Mouse (Mus musculus) liver, embryonic 14.5 days (tissue): Measurements from ENCODE around the gene Rmi2. TPM values are rescaled to one million over a fixed set of nuclear protein-coding genes. Genes with fewer than 3 reads are reported as not detected.

Experiments
- ATAC-seq: fragments of 200-750 bp; cut with Nextera tagmentation; 2 replicates; pipeline ENCODE4 v1.8.0; 2017; ENCODE audit warnings: moderate number of reproducible peaks, mild to moderate bottlenecking, moderate library complexity; ENCODE audit not compliant: insufficient read depth
- DNase-seq, 3 experiments: peaks; one replicate each; pipeline ENCODE4 v3.0.0-alpha.2; 2012 to 2013; ENCODE audit warnings: low read depth in 3 of 3, low spot score in 3 of 3
- H3K27ac ChIP-seq: fragments of 300-500 bp; sonication (generic); 2 replicates; pipeline ENCODE4 v1.5.1; 2014; ENCODE audit warnings: moderate library complexity, mild to moderate bottlenecking, control low read depth, inconsistent platforms
- H3K27me3 ChIP-seq: fragments of 300-500 bp; sonication (generic); 2 replicates; pipeline ENCODE4 v1.6.1; 2014; ENCODE audit warnings: mild to moderate bottlenecking, low read length, moderate library complexity; ENCODE audit not compliant: control insufficient read depth, insufficient read depth
- H3K36me3 ChIP-seq: fragments of 300-500 bp; sonication (generic); replicated peaks from 2 replicates; pipeline ENCODE4 v1.6.1; 2014; ENCODE audit warnings: low read depth; ENCODE audit not compliant: control insufficient read depth, insufficient read depth
- H3K4me1 ChIP-seq, 2 experiments: fragments of 200-500 bp in 1 of 2; fragments of 300-500 bp in 1 of 2; sonication (generic) in 1 of 2; replicated peaks; 2 replicates each; pipeline ENCODE4 v1.6.1; 2012 to 2014; ENCODE audit warnings: antibody characterized with exemption in 1 of 2, inconsistent platforms in 1 of 2, low read length in 1 of 2; ENCODE audit not compliant: control insufficient read depth in 2 of 2, insufficient read depth in 2 of 2
- H3K4me2 ChIP-seq: fragments of 300-500 bp; sonication (generic); 2 replicates; pipeline ENCODE4 v1.6.1; 2014; ENCODE audit warnings: low read depth, mild to moderate bottlenecking, control low read depth, moderate library complexity
- H3K4me3 ChIP-seq, 2 experiments: fragments of 200-500 bp in 1 of 2; fragments of 300-500 bp in 1 of 2; sonication (generic) in 1 of 2; 2 replicates each; pipeline ENCODE4 v1.5.1; 2012 to 2014; ENCODE audit warnings: low read depth in 2 of 2, low read length in 2 of 2, mild to moderate bottlenecking in 2 of 2, control low read depth in 1 of 2, inconsistent platforms in 1 of 2, moderate library complexity in 1 of 2; ENCODE audit not compliant: insufficient read depth in 1 of 2
- H3K9ac ChIP-seq: fragments of 300-500 bp; sonication (generic); replicated peaks from 2 replicates; pipeline ENCODE4 v1.6.1; 2014; ENCODE audit warnings: mild to moderate bottlenecking, control low read depth, moderate library complexity
- H3K9me3 ChIP-seq: fragments of 300-500 bp; sonication (generic); 2 replicates; pipeline ENCODE4 v1.6.1; 2016; ENCODE audit warnings: low read length, mixed read lengths; ENCODE audit not compliant: control insufficient read depth
- CTCF ChIP-seq: IDR thresholded peaks from 2 replicates; pipeline ENCODE4 v1.5.1; 2016; ENCODE audit warnings: antibody characterized with exemption, low read depth, control low read depth
- EP300 ChIP-seq: IDR thresholded peaks from 2 replicates; pipeline ENCODE4 v1.6.1; 2016; ENCODE audit warnings: antibody characterized with exemption, low read depth
- whole genome bisulfite sequencing: fragments of 180-500 bp; shearing (Covaris S2); extraction: QIAGEN DNeasy Blood & Tissue Kit; methylation state at CpG from one replicate; pipeline ENCODE4 v1.1.7; 2014; ENCODE audit not compliant: insufficient replicate concordance; 5-methylcytosine and 5-hydroxymethylcytosine counted together
- polyA plus RNA-seq, 2 experiments: library from polyadenylated mRNA; depleted of rRNA in 1 of 2; stranded (reverse) in 1 of 2; unstranded in 1 of 2; fragments of >200 nt; fragmentation: Nextera tagmentation in 1 of 2; extraction: Ambion mirVana in 1 of 2; gene quantifications; 2 replicates each; pipeline versions ENCODE4 v1.2.1 to v1.2.3; 2012 to 2014

The Rmi2 gene
- polyA plus RNA-seq, 2 experiments: 1.3 to 2.9 TPM

DNA sequence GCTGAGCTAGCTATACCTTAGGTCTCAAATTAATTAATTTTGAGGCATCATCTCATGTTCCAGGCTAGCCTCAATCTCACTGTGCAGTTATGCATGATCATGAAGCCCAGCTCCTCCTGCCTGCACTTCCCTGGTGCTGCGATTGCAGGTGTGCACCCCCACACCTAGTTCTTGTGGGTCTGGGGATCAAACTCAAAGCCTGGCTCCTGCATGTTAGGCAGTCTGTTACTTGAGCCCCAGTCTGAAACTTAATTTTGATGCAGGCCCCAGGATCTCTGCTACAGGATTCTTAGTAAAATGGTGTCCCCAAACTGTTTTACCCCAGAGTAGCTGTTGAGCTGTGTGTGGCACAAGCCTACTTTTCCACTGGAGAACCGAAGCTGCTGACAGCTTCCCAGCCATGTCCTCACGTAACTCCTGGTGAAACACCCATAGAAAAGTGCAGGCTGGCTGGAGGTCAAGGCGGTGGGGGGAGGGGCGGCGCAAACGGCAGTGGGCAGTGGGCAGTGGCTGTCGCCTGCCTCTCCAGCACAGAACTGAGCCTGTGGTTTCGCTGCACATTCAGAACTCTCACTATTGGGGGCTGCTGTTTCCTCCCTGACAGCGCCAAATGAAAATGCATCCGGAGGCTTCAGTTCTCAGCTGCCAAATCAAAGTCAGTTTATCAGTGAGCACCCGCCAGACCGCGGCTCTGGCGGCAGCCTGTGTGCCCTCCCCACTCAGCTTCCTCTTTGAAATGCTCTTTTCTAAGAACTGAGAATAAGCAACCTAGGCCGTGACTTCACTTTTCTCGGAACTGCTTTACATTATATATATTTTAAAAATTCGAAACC is 8.8 kb downstream of the Rmi2 start:
- Histone ChIP-seq H3K4me3 (peak overlapping the region in 1 of 2 experiments; percentile 16; a peak in 1 of 4 replicates), H3K36me3 (no peaks in the 10 kb centered on the region), H3K9ac (no peak overlapping the region), H3K4me2 (peak overlapping the region; percentile 47), H3K27me3 (no peaks in the 10 kb centered on the region), H3K27ac (no peak overlapping the region), H3K9me3 (no peaks in the 10 kb centered on the region), H3K4me1 (peaks cover 0 to 13% of the 10 kb centered on the region in 2 experiments; a peak in 3 of 4 replicates)
- ATAC-seq: peak; percentile 23; the same call in 1 of the 2 replicates
- peak in 2 of 3 experiments; percentile 14 to 20 for DNase-seq
- WGBS: 5% methylated on average over 18 of the region's 18 CpGs
- TF ChIP-seq CTCF: no peak
- no peak for TF ChIP-seq EP300

DNA sequence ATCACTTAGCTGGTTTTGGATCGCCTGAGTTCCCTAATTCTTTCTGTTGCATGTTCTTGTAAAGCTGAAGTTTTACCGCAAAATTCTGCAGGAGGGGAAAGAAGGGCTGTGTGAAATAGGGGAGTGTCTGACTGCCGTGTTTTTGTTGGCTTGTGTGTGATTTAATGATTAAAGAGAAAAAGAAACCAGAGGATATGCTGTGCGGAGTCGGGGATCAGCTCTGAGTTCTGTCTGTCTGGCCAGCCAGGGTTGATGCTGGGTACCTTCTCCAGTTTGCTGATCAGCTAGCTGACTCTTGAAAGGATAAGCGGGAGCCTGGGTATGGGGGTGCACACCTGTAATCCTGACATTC is 9.4 kb downstream of the Rmi2 start:
- ATAC-seq (no peak), DNase-seq (no peak)
- WGBS: 16% methylated on average over 6 of the region's 6 CpGs
- Histone ChIP-seq H3K36me3 (no peaks in the 10 kb centered on the region), H3K4me1 (peaks cover 0 to 11% of the 10 kb centered on the region in 2 experiments; a peak in 3 of 4 replicates), H3K4me2 (peak overlapping the region; percentile 47), H3K27me3 (no peaks in the 10 kb centered on the region), H3K9ac (no peak overlapping the region), H3K4me3 (no peak overlapping the region), H3K27ac (no peak overlapping the region), H3K9me3 (no peaks in the 10 kb centered on the region)
- no peak for TF ChIP-seq EP300
- no peak for TF ChIP-seq CTCF

DNA sequence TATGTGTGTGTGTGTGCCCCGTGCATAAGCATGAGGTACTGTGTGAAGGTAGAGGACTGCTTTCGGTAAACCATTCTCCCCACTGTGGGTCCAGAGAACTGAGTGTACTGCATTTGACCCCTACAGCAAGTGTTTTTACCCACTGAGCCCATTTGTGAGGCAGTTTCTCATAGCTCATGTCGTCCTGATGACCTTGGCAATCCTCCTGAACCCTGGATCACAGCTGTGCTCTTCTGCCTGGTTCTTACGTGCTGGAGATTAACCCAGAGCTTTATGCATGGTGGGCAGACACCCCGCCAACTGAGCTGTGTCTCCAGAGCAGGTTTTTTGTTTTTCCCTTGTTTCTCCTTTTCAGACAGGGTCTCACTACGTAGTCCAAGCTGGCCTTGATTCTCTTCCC is 11.1 kb downstream of the Rmi2 start:
- TF ChIP-seq CTCF: no peak
- no peak for TF ChIP-seq EP300
- Histone ChIP-seq H3K36me3 (no peaks in the 10 kb centered on the region), H3K4me2 (no peak overlapping the region), H3K4me1 (peaks cover 0 to 11% of the 10 kb centered on the region in 2 experiments; a peak in 3 of 4 replicates), H3K27me3 (no peaks in the 10 kb centered on the region), H3K27ac (no peak overlapping the region), H3K9me3 (no peaks in the 10 kb centered on the region), H3K9ac (no peak overlapping the region), H3K4me3 (no peak overlapping the region)
- DNase-seq: no peak
- ATAC-seq: no peak
- 67% methylated on average over 6 of the region's 6 CpGs for WGBS

DNA sequence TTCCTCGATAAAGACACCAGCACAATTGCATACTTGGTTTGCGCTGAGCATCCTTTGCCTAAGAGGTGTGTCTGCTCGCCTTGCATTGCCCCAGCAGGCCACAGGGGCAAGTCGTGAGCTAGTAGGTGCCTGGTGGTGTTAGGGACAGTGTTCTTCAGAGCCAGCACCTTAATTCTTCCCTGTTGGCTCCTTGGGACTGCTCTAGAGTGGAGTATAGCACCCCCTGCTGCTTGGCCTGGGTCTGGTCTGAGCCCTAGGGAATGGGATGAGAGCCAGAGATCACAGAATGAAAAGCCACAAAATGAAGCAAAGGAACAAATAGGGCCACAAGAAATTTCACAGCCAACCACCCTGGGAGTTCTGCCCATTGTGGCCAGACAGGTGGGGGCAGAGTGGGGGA is 11.6 kb downstream of the Rmi2 start:
- DNase-seq (no peak), ATAC-seq (no peak)
- Histone ChIP-seq H3K27me3 (no peaks in the 10 kb centered on the region), H3K9ac (no peak overlapping the region), H3K36me3 (no peaks in the 10 kb centered on the region), H3K9me3 (no peaks in the 10 kb centered on the region), H3K4me1 (peaks cover 0 to 11% of the 10 kb centered on the region in 2 experiments; a peak in 3 of 4 replicates), H3K27ac (no peak overlapping the region), H3K4me2 (no peak overlapping the region), H3K4me3 (no peak overlapping the region)
- 50% methylated on average over 4 of the region's 4 CpGs for WGBS
- TF ChIP-seq EP300: no peak
- peak; percentile 73 for TF ChIP-seq CTCF

DNA sequence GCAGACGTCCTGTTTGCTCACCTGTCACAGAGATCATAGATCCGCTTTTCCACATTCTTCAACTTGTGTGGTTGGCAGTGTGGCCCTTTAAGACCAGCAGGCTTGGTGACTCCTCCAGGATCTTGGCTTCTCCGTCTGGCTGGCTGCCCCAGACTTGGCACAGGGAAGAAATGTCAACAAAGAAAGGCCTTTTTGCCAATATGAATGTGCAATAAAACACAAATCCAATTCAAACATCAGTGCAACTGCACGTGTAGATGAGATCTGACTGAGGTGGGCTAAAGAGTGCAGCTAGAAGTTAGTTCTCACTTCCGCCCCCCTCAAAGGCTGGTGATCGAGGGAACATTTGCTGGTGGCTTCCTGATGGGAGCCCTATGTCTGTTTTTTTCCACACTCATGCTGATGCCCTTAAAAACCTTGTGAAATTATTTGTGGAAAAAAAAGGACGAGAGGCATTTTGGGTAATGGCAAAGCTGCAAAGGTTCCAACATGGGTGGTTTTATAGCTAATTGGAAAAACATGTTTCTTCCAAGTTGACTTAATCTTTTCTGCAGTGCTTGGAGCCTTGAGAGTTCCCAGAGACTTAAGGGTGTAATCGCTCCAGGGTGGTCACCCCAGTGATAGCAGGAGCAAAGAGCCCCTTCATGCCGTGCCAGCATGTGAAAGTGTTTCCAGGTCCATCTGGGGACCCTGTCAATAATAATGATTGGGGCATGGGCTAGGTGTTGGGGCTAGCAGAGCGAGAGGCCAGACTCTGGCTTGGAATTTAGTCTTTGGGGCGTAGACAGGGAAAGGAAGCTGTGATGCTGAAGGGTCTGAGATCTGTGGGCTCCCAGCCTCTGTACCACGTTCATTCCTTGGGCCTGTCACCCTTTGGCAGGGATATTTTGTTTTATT is 15.4 kb downstream of the Rmi2 start:
- H3K36me3 ChIP-seq: no peaks in the 10 kb centered on the region
- TF ChIP-seq CTCF: no peak
- no peak for TF ChIP-seq EP300
- H3K9ac ChIP-seq: no peak overlapping the region
- H3K4me3 ChIP-seq: no peak overlapping the region
- WGBS: 56% methylated on average over 12 of the region's 12 CpGs
- H3K27ac ChIP-seq: no peak overlapping the region
- no peak for ATAC-seq
- no peaks in the 10 kb centered on the region for H3K9me3 ChIP-seq
- H3K4me1 ChIP-seq: 0 out of 4 replicates have a peak, but pooled peaks cover 0 to 2% of the 10 kb centered on the region in 2 experiments
- H3K27me3 ChIP-seq: no peaks in the 10 kb centered on the region
- DNase-seq: no peak
- H3K4me2 ChIP-seq: no peak overlapping the region
